Mouse (Mus musculus) megakaryocyte, embryonic 14.5 days (primary cell): ENCODE data around the gene Hc. TPM values are rescaled to one million over a fixed set of nuclear protein-coding genes. Genes with fewer than 3 reads are reported as not detected.

Source experiments
- H3K27me3 ChIP-seq: replicated peaks from 2 replicates; pipeline ENCODE3; 2012; ENCODE audit warnings: inconsistent platforms
- H3K36me3 ChIP-seq: replicated peaks from 2 replicates; pipeline ENCODE3; 2012; ENCODE audit warnings: low read length, inconsistent platforms, mixed read lengths
- H3K4me1 ChIP-seq: 2 replicates; pipeline ENCODE4 v1.6.1; 2012; ENCODE audit warnings: inconsistent platforms
- H3K4me3 ChIP-seq: replicated peaks from 2 replicates; pipeline ENCODE3; 2012; ENCODE audit warnings: moderate library complexity, mild to moderate bottlenecking, inconsistent platforms
- H3K9me3 ChIP-seq: 2 replicates; pipeline ENCODE4 v1.6.1; 2012; ENCODE audit warnings: inconsistent platforms
- FLI1 ChIP-seq: IDR thresholded peaks from 2 replicates; pipeline ENCODE4 v1.6.1; 2012; ENCODE audit warnings: low read length, inconsistent platforms, mixed read lengths
- GATA1 ChIP-seq: IDR thresholded peaks from 3 replicates; pipeline ENCODE4 v1.6.1; 2012; ENCODE audit warnings: mixed read lengths, low read length, inconsistent platforms, borderline replicate concordance
- polyA plus RNA-seq: library from polyadenylated mRNA; stranded (reverse); fragments of >175 nt; gene quantifications from 2 replicates; pipeline ENCODE4 v1.2.3, GENCODE M21; 2012; ENCODE audit warnings: low replicate concordance; ENCODE audit not compliant: insufficient read depth

Hc gene
- not detected in 2 replicates for polyA plus RNA-seq

DNA sequence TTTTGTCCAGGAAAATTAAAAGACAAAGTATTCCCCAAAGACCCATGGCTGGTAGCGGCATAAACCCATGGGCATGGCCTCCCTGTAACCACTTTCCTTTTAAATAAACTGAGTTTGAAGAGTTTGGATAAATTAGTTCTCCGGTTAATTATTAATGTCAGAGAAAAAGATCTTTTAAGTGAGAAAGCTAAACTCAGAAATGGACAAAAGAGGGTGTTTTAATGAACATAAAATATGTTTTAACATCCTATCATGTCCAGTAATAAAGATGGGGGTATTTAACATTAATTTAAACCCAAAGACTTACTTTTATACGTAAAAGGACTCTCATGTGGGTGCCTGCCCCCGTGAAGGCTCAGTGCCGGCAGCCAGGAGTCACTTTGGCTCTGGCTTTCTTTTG, at the start of gene Hc:
Hc (minus strand) TSS at position 101 of the 400 bp plus-strand sequence.
- TF ChIP-seq FLI1, result no peak
- TF ChIP-seq GATA1, result no peak
- H3K9me3 ChIP-seq, result no peaks in the 10 kb centered on the region
- H3K4me3 ChIP-seq, result no peak within 1 kb of the TSS
- 0 out of 2 replicates have a peak, but pooled peaks cover 1% of the 10 kb centered on the region for H3K4me1 ChIP-seq
- H3K27me3 ChIP-seq, result peaks cover 14% of the 10 kb centered on the region
- no peaks in the 10 kb centered on the region for H3K36me3 ChIP-seq

DNA sequence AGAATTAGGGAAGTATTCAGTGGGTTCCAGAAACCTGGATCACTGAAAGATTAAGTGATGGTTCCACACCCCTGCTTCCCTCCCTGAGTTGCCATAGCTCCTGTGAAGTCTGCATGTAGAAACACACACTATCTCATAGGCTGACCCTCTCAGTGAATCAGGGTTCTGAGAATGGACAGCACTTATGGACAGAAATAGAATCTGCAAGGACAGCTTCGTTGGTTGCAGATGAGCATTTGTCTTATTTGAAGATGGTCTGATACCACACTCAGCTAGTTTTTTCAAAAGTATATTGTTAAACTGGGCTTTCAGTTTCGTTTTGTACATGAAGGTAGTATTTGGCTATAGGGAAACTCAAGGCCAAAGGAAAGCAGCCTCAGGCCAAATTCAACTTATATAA, 49.3 kb upstream of the Hc start:
- no peaks in the 10 kb centered on the region for H3K9me3 ChIP-seq
- TF ChIP-seq FLI1 (no peak), GATA1 (no peak)
- peak overlapping the region; percentile 98 for H3K4me3 ChIP-seq

DNA sequence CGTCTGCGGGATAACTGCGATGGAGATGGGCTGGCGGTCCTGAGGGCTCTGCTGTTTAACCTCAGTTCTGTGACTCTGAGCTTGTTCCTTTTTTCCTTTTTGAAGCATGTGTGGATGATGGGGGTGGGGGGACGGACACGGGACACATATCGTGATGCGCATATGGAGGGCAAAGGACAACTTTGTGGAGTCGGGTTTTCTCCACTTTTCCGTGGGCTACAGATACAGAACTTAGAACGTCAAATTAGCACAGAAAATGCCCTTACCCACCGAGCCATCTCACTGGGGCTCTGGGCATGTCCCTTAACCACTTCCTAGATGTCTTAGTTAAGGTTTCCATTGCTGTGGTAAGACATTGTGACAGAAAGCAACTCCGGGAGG, 48.7 kb upstream of the Hc start:
- TF ChIP-seq GATA1 (no peak), FLI1 (no peak)
- peaks cover 24% of the 10 kb centered on the region for H3K36me3 ChIP-seq
- H3K9me3 ChIP-seq, result no peaks in the 10 kb centered on the region
- peak overlapping the region; percentile 98 for H3K4me3 ChIP-seq
- H3K27me3 ChIP-seq, result no peaks in the 10 kb centered on the region
- H3K4me1 ChIP-seq, result peaks cover 53% of the 10 kb centered on the region

More for the DNA sequence above, 49.3 kb upstream of the Hc start:
- H3K4me1 ChIP-seq, result peaks cover 58% of the 10 kb centered on the region
- peaks cover 30% of the 10 kb centered on the region for H3K36me3 ChIP-seq
- no peaks in the 10 kb centered on the region for H3K27me3 ChIP-seq

DNA sequence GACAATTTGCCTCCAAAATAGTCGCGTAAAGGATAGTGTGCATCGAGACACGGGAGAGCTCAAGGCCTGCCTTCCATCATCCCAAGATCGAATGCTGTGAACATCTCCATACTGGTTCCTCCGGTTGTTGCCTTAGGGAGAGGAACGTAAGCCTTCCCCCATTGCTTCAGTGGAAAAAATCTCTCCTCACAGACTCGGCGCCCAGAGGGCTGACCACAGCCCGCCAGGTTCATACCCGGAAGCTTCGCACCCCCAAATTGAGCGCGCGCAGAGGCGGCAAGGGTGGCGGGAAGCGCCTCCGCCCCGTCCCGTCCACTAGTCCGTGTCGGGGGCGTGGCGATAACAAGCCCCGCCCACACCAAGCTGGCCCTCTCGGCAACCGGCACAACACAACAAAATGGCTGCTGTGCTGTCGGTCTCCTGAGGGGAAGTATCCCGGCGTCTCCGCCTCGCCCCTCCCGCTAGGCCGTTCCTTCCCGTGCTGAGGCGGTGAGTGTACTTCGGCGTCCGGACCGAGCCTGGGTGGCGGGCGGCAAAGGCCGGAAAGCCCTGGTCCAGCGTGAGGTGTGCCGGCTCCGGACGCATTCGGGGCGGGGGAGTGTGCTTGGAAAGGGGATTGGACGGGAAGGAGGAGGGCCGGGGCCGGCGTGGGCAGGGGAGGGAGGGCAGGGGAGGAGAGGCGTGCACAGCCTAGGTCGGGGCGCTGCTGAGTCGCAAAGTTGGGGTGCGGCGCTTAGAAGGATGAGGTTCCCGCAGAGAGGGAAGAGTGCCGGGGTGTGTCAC, 48.1 kb upstream of the Hc start, which contains the start of gene Cntrl:
Cntrl (plus strand) TSS at position 352 of the 783 bp plus-strand sequence.
- Histone ChIP-seq H3K36me3 (peaks cover 21% of the 10 kb centered on the region), H3K4me1 (peaks cover 49% of the 10 kb centered on the region), H3K4me3 (peak within 1 kb of the TSS; percentile 98), H3K27me3 (no peaks in the 10 kb centered on the region), H3K9me3 (no peaks in the 10 kb centered on the region)
- TF ChIP-seq GATA1 (no peak), FLI1 (no peak; the same call in 1 of the 2 replicates)

DNA sequence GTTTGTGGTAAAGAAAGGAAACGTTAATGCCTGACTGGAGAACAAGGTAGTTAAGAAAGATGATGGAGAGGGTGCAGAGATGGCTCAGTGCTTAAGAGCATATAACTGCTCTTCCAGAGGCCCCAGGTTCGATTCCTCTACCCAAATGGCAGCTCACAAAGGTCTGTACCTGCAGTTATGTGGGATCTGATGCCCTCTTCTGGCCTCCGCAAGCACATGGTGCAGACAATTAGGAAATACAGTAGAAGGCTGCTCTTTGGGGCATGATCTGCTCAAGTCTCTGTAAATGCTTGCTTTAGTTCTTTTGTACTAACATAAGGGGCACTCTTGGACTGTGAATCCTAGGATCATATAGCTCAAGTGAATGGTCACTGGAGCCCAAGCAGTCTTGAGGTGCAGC, 47.5 kb upstream of the Hc start:
- peaks cover 49% of the 10 kb centered on the region for H3K4me1 ChIP-seq
- H3K4me3 ChIP-seq, result peak overlapping the region; percentile 98
- H3K36me3 ChIP-seq, result peaks cover 19% of the 10 kb centered on the region
- H3K27me3 ChIP-seq, result no peaks in the 10 kb centered on the region
- TF ChIP-seq FLI1, result no peak
- no peak for TF ChIP-seq GATA1
- no peaks in the 10 kb centered on the region for H3K9me3 ChIP-seq

DNA sequence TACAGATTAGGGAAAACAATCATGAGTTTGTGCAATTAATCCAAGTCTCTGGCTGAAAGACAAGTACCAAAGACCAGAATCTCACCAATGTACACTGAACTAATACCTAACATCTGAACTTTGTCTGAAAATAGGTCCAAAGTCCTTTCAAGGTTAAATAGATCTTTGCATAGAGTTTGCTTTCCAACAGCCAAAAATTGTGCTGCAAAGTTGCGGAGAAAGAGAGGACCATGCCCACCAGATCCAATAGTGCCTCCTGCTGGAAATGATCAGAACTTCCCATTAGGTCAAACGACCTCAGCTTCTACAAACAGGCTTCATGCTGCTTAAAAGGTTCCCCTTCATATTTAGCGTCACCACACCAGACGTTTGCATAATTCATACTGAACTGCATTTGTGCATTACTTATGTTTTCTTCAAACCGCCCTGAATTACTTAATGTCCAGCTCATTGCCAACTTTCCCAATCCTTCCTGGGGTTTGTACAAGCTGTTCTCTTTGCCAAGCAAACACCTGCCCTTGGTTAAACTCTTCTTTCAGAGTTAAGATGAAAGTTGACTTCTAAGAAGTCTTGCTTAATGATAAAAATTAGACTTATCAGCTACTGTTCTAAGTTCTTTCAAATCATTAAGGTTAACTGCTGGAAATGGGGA, 46.9 kb upstream of the Hc start:
- no peaks in the 10 kb centered on the region for H3K27me3 ChIP-seq
- peaks cover 49% of the 10 kb centered on the region for H3K4me1 ChIP-seq
- H3K4me3 ChIP-seq, result no peak overlapping the region
- H3K36me3 ChIP-seq, result peaks cover 14% of the 10 kb centered on the region
- no peak for TF ChIP-seq GATA1
- no peak for TF ChIP-seq FLI1
- H3K9me3 ChIP-seq, result no peaks in the 10 kb centered on the region

DNA sequence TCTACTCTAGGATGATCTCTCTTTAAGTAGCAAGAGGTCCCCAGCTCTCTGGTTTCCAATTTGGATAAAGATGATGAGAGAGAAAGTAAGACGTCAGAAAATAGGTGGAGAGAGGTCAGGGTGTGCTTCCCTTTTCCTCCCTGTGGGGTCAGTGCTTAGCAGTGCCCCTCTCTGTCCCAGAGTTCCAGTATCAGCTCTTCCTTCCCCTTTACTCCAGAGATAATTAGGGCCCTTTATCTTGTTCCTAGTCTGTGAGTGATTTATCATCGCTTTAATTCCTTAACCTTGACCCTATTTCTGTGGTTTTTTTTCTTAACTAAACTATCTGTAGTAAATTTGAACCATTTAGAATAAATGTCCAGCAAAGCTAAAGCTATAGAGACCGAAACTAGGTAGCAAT, 43.6 kb upstream of the Hc start:
- H3K27me3 ChIP-seq, result peaks cover 1% of the 10 kb centered on the region
- H3K4me3 ChIP-seq, result no peak overlapping the region
- H3K36me3 ChIP-seq, result no peaks in the 10 kb centered on the region
- no peak for TF ChIP-seq FLI1
- TF ChIP-seq GATA1, result no peak
- H3K9me3 ChIP-seq, result no peaks in the 10 kb centered on the region
- H3K4me1 ChIP-seq, result peaks cover 27% of the 10 kb centered on the region

DNA sequence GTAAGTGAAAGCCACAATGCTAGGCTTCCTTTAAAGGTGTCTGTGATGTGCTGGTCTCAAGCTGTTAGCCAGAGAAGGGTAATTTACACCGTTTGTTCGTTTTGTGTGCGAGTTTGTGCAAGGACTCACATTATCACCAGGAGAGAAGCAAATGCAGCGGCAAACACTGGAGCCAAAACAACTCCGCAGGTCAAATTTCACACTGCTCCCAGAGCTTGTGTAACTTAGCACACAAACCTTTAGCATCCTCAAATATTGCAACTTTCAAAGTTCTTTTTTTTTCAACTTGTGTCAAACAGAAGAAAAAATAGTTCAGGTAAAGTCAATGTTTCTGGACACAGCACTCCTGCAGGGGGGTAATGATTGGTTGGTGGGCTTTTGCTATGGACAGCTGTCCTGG, 42.3 kb upstream of the Hc start:
- H3K4me1 ChIP-seq, result peaks cover 20% of the 10 kb centered on the region
- no peaks in the 10 kb centered on the region for H3K9me3 ChIP-seq
- H3K36me3 ChIP-seq, result no peaks in the 10 kb centered on the region
- no peak overlapping the region for H3K4me3 ChIP-seq
- H3K27me3 ChIP-seq, result peaks cover 1% of the 10 kb centered on the region
- TF ChIP-seq GATA1, result no peak
- no peak for TF ChIP-seq FLI1

DNA sequence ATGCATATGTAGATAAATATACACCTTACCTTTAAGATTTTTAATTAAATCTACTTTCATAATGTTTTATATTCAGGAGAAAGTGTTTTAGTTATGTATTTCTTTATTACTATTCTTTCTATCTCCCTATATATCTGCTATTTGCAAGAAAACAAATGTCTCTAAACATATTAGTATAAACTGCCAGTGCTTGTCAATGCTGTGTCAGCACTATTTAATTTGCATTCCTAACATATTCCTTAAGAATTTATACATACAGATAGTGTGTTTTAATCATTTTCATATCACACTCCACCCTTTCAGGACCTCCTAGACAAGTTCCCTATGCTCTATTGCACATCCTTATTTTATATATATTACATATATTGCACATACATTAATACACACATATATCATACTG, 41.5 kb upstream of the Hc start:
- peaks cover 1% of the 10 kb centered on the region for H3K27me3 ChIP-seq
- no peak overlapping the region for H3K4me3 ChIP-seq
- H3K9me3 ChIP-seq, result peaks cover 6% of the 10 kb centered on the region
- H3K4me1 ChIP-seq, result peaks cover 13% of the 10 kb centered on the region; the same call in 1 of the 2 replicates
- H3K36me3 ChIP-seq, result peaks cover 3% of the 10 kb centered on the region
- no peak for TF ChIP-seq GATA1
- no peak for TF ChIP-seq FLI1

DNA sequence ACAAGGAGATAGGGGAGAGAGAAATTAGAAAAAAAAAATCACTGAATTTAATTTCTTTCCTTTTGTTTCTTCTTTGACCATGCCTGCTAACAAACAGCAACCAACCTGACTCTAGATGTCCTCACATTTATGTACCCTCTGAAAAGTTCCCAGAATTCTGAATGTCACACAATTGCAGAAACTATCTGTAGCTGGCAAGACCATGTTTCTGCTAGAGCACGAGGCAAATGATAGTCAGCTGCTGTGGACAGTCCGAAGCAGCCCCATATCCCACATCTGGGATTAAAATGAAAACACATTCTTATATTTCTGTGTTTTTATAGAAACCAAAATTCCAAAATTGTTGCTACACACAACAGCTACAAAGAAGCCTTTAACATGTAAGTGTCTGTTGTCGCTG, 40.2 kb upstream of the Hc start, which contains the start of gene AI182371:
AI182371 (minus strand) TSS at position 101 of the 400 bp plus-strand sequence.
- Histone ChIP-seq H3K4me3 (no peak within 1 kb of the TSS), H3K36me3 (peaks cover 3% of the 10 kb centered on the region), H3K9me3 (peaks cover 7% of the 10 kb centered on the region), H3K4me1 (peaks cover 3% of the 10 kb centered on the region; the same call in 1 of the 2 replicates), H3K27me3 (peaks cover 1% of the 10 kb centered on the region)
- TF ChIP-seq GATA1, result no peak
- no peak for TF ChIP-seq FLI1

DNA sequence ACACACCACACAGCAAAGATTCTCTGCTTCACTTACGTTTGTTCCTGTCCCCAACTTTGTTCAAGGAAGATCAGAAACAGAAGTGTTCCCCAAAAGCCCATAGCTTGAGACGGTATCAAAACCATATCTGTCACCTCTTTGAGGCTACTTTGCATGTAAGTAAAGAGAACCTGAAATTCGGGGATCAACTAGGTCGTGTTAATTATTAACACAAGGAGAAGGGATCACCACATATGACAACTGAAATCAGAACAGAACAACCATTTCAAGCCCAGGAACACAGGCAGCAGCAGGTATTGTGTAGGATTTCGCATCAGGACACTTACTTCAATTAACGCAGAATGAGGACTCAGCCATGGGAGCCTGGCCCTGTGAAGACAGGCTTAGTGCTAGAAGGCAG, 39.3 kb upstream of the Hc start:
- Histone ChIP-seq H3K36me3 (peaks cover 3% of the 10 kb centered on the region), H3K4me3 (no peak overlapping the region), H3K27me3 (peaks cover 1% of the 10 kb centered on the region), H3K9me3 (peaks cover 7% of the 10 kb centered on the region), H3K4me1 (peaks cover 3% of the 10 kb centered on the region; the same call in 1 of the 2 replicates)
- TF ChIP-seq GATA1, result no peak
- no peak for TF ChIP-seq FLI1
